Mouse (Mus musculus) limb, embryonic 12.5 days (tissue): ENCODE results near the gene Sdad1. TPM values are rescaled to one million over a fixed set of nuclear protein-coding genes. Genes with fewer than 3 reads are reported as not detected.
"Not testable (repeated sequence)": the region's sequence is repeated elsewhere in the genome, so short reads cannot be mapped to it uniquely, and the experiment has no call there.

Experiments used
- ATAC-seq: fragments of 200-750 bp; cut with Nextera tagmentation; 2 replicates; pipeline ENCODE4 v1.8.0; 2017; ENCODE audit warnings: low read depth, moderate TSS enrichment; ENCODE audit not compliant: insufficient number of reproducible peaks, insufficient read depth, low FRiP score, low TSS enrichment
- H3K27ac ChIP-seq: fragments of 300-500 bp; sonication (generic); 2 replicates; pipeline ENCODE4 v1.5.1; 2016; ENCODE audit warnings: mild to moderate bottlenecking, moderate library complexity
- H3K27me3 ChIP-seq: fragments of 300-500 bp; sonication (generic); 2 replicates; pipeline ENCODE4 v1.6.1; 2016; ENCODE audit warnings: mild to moderate bottlenecking, moderate library complexity
- H3K36me3 ChIP-seq: fragments of 300-500 bp; sonication (generic); 2 replicates; pipeline ENCODE4 v1.6.1; 2016; ENCODE audit warnings: mild to moderate bottlenecking, moderate library complexity
- H3K4me1 ChIP-seq: fragments of 300-500 bp; sonication (generic); replicated peaks from 2 replicates; pipeline ENCODE4 v1.6.1; 2016
- H3K4me2 ChIP-seq: fragments of 300-500 bp; sonication (generic); 2 replicates; pipeline ENCODE4 v1.6.1; 2016; ENCODE audit warnings: mild to moderate bottlenecking, moderate library complexity
- H3K4me3 ChIP-seq: fragments of 300-500 bp; sonication (generic); replicated peaks from 2 replicates; pipeline ENCODE4 v1.5.1; 2016; ENCODE audit warnings: mild to moderate bottlenecking
- H3K9ac ChIP-seq: fragments of 300-500 bp; sonication (generic); replicated peaks from 2 replicates; pipeline ENCODE4 v1.6.1; 2016; ENCODE audit warnings: mild to moderate bottlenecking, moderate library complexity
- H3K9me3 ChIP-seq: fragments of 300-500 bp; sonication (generic); 2 replicates; pipeline ENCODE4 v1.6.1; 2016; ENCODE audit warnings: mild to moderate bottlenecking, moderate library complexity
- WGBS: fragments of 180-500 bp; shearing (Covaris S2); methylation state at CpG from one replicate; pipeline ENCODE4 v1.1.7; 2016; 5-methylcytosine and 5-hydroxymethylcytosine counted together
- polyA plus RNA-seq: library from polyadenylated mRNA; unstranded; fragments of >200 nt; fragmentation: Nextera tagmentation; extraction: Ambion mirVana; gene quantifications from 2 replicates; pipeline ENCODE4 v1.2.1, GENCODE M21; 2016

Gene Sdad1
- polyA plus RNA-seq = 45.6 and 46.5 TPM in 2 replicates

- peaks cover 22% of the 10 kb centered on the region for H3K36me3 ChIP-seq
- peak within 1 kb of the TSS; percentile 89 for H3K4me3 ChIP-seq
- H3K27me3 ChIP-seq = no peaks in the 10 kb centered on the region
- H3K27ac ChIP-seq = peak within 1 kb of the TSS; percentile 56; the same call in 1 of the 2 replicates
- peak within 1 kb of the TSS; percentile 79 for H3K9ac ChIP-seq
- H3K4me2 ChIP-seq = peak within 1 kb of the TSS; percentile 76
- no peaks in the 10 kb centered on the region for H3K9me3 ChIP-seq
- WGBS = 2% methylated on average over 41 of the region's 41 CpGs
- peaks cover 9% of the 10 kb centered on the region for H3K4me1 ChIP-seq
- ATAC-seq = peak; percentile 91
Measured at GRCm38 (mm10) chr5:92309681-92310511, at the start of gene Sdad1. Gene Sdad1, minus strand, starts transcription at chr5:92310479.

- H3K27ac ChIP-seq = no peak overlapping the region
- no peaks in the 10 kb centered on the region for H3K36me3 ChIP-seq
- H3K4me1 ChIP-seq = no peaks in the 10 kb centered on the region
- no peak overlapping the region for H3K4me2 ChIP-seq
- H3K9ac ChIP-seq = no peak overlapping the region
- WGBS = 84% methylated on average over 11 of the region's 11 CpGs
- no peak overlapping the region for H3K4me3 ChIP-seq
- ATAC-seq = no peak
- no peaks in the 10 kb centered on the region for H3K9me3 ChIP-seq
- no peaks in the 10 kb centered on the region for H3K27me3 ChIP-seq
Measured at GRCm38 (mm10) chr5:92358767-92359455, 48.6 kb upstream of the Sdad1 start.

GRCm38 (mm10) chr5:92358033-92358432, 47.8 kb upstream of the Sdad1 start:
- Histone ChIP-seq H3K4me3 (no peak overlapping the region), H3K9ac (no peak overlapping the region), H3K4me1 (no peaks in the 10 kb centered on the region), H3K36me3 (no peaks in the 10 kb centered on the region), H3K9me3 (no peaks in the 10 kb centered on the region), H3K4me2 (no peak overlapping the region), H3K27ac (no peak overlapping the region), H3K27me3 (no peaks in the 10 kb centered on the region)
- peak; percentile 56; the same call in 1 of the 2 replicates for ATAC-seq
- 27% methylated on average over 12 of the region's 12 CpGs for WGBS

GRCm38 (mm10) chr5:92353517-92353916, 43.2 kb upstream of the Sdad1 start:
- ATAC-seq = no peak
- WGBS = 41% methylated on average over 11 of the region's 11 CpGs
- peaks cover 4% of the 10 kb centered on the region; the same call in 1 of the 2 replicates for H3K4me1 ChIP-seq
- H3K27me3 ChIP-seq = no peaks in the 10 kb centered on the region
- no peak overlapping the region for H3K27ac ChIP-seq
- H3K9ac ChIP-seq = no peak overlapping the region
- H3K4me2 ChIP-seq = peak overlapping the region; percentile 32; the same call in 1 of the 2 replicates
- H3K9me3 ChIP-seq = no peaks in the 10 kb centered on the region
- H3K36me3 ChIP-seq = no peaks in the 10 kb centered on the region
- H3K4me3 ChIP-seq = peak overlapping the region; percentile 22; the same call in 1 of the 2 replicates

- not testable (repeated sequence) for H3K27me3 ChIP-seq, H3K4me1 ChIP-seq, H3K9me3 ChIP-seq, H3K4me3 ChIP-seq, H3K36me3 ChIP-seq, H3K4me2 ChIP-seq, ATAC-seq, H3K27ac ChIP-seq, H3K9ac ChIP-seq
- WGBS = 71% methylated on average over 4 of the region's 4 CpGs
Measured at GRCm38 (mm10) chr5:92352716-92353115, 42.4 kb upstream of the Sdad1 start.

GRCm38 (mm10) chr5:92349731-92350130, 39.5 kb upstream of the Sdad1 start:
- Histone ChIP-seq H3K36me3 (no peaks in the 10 kb centered on the region), H3K4me2 (no peak overlapping the region), H3K4me3 (no peak overlapping the region), H3K27me3 (peaks cover 14% of the 10 kb centered on the region; the same call in 1 of the 2 replicates), H3K9me3 (no peaks in the 10 kb centered on the region), H3K9ac (no peak overlapping the region), H3K4me1 (peaks cover 4% of the 10 kb centered on the region; the same call in 1 of the 2 replicates), H3K27ac (no peak overlapping the region)
- 86% methylated on average over 7 of the region's 7 CpGs for WGBS
- ATAC-seq = no peak

- H3K27ac ChIP-seq = no peak within 1 kb of the TSS
- no peaks in the 10 kb centered on the region for H3K36me3 ChIP-seq
- ATAC-seq = no peak
- peak within 1 kb of the TSS; percentile 50 for H3K4me2 ChIP-seq
- peak within 1 kb of the TSS; percentile 14 for H3K4me3 ChIP-seq
- no peak within 1 kb of the TSS for H3K9ac ChIP-seq
- H3K4me1 ChIP-seq = peaks cover 4% of the 10 kb centered on the region; the same call in 1 of the 2 replicates
- H3K27me3 ChIP-seq = peaks cover 14% of the 10 kb centered on the region; the same call in 1 of the 2 replicates
- H3K9me3 ChIP-seq = no peaks in the 10 kb centered on the region
- 16% methylated on average over 14 of the region's 14 CpGs for WGBS
Measured at GRCm38 (mm10) chr5:92348794-92349413, 38.6 kb upstream of the Sdad1 start, which contains the start of gene Cxcl10. Gene Cxcl10, minus strand, starts transcription at chr5:92348889.

- WGBS = 86% methylated on average over 8 of the region's 8 CpGs
- peaks cover 14% of the 10 kb centered on the region; the same call in 1 of the 2 replicates for H3K27me3 ChIP-seq
- no peaks in the 10 kb centered on the region for H3K9me3 ChIP-seq
- peaks cover 4% of the 10 kb centered on the region; the same call in 1 of the 2 replicates for H3K4me1 ChIP-seq
- H3K36me3 ChIP-seq = no peaks in the 10 kb centered on the region
- no peak overlapping the region for H3K9ac ChIP-seq
- no peak overlapping the region for H3K4me2 ChIP-seq
- ATAC-seq = no peak
- no peak overlapping the region for H3K4me3 ChIP-seq
- H3K27ac ChIP-seq = no peak overlapping the region
Measured at GRCm38 (mm10) chr5:92345006-92345405, 34.7 kb upstream of the Sdad1 start.

- WGBS = 65% methylated on average over 4 of the region's 4 CpGs
- no peak overlapping the region for H3K4me3 ChIP-seq
- H3K4me1 ChIP-seq = 0 out of 2 replicates have a peak, but pooled peaks cover under 1% of the 10 kb centered on the region
- no peaks in the 10 kb centered on the region for H3K27me3 ChIP-seq
- ATAC-seq = no peak
- H3K4me2 ChIP-seq = no peak overlapping the region
- H3K27ac ChIP-seq = no peak overlapping the region
- no peaks in the 10 kb centered on the region for H3K36me3 ChIP-seq
- no peak overlapping the region for H3K9ac ChIP-seq
- H3K9me3 ChIP-seq = no peaks in the 10 kb centered on the region
Measured at GRCm38 (mm10) chr5:92340606-92341005, 30.3 kb upstream of the Sdad1 start.

GRCm38 (mm10) chr5:92336743-92337142, 26.5 kb upstream of the Sdad1 start:
- H3K9ac ChIP-seq = no peak overlapping the region
- H3K9me3 ChIP-seq = no peaks in the 10 kb centered on the region
- no peak overlapping the region for H3K4me3 ChIP-seq
- H3K27me3 ChIP-seq = no peaks in the 10 kb centered on the region
- peaks cover 5% of the 10 kb centered on the region; the same call in 1 of the 2 replicates for H3K4me1 ChIP-seq
- no peak overlapping the region for H3K27ac ChIP-seq
- no peak for ATAC-seq
- H3K4me2 ChIP-seq = no peak overlapping the region
- WGBS = 81% methylated on average over 3 of the region's 3 CpGs
- H3K36me3 ChIP-seq = no peaks in the 10 kb centered on the region
